ENCODE assay signal across 7 mouse cellular contexts in genomic region chr12:76080876-76081556, GRCm38 (mm10).
DNase-seq lines count a peak whose midpoint lies in the region; TF ChIP-seq lines count a peak whose summit lies in the region.

No protein-coding gene starts in this region.

- no peak for TF ChIP-seq CTCF in left cerebral cortex, adult 2 months (IDR thresholded peaks at IDR 0.05)

- no peaks in the 10 kb centered on the region for H3K9me3 ChIP-seq in forebrain, embryonic 10.5 days
- no peaks in the 10 kb centered on the region for H3K9me3 ChIP-seq in limb, embryonic 10.5 days (replicated peaks)

- peaks cover 9% of the 10 kb centered on the region; the same call in 1 of the 2 replicates for H3K27me3 ChIP-seq in forebrain, embryonic 10.5 days (ENCODE audit: poor library complexity, severe bottlenecking)
- H3K27me3 ChIP-seq in limb, embryonic 10.5 days (ENCODE audit: low read depth, poor library complexity, severe bottlenecking) = no peaks in the 10 kb centered on the region

- peak overlapping the region; percentile 87 for H3K27ac ChIP-seq in left cerebral cortex, adult 2 months
- H3K27ac ChIP-seq in forebrain, embryonic 10.5 days = 0 out of 2 replicates have a peak overlapping the region, but pooled peaks have one; percentile 26
- H3K27ac ChIP-seq in limb, embryonic 10.5 days = peak overlapping the region; percentile 47; the same call in 1 of the 2 replicates

- H3K4me3 ChIP-seq in left cerebral cortex, adult 2 months = peak overlapping the region; percentile 62
- peak overlapping the region; percentile 40 for H3K4me3 ChIP-seq in forebrain, embryonic 10.5 days
- H3K4me3 ChIP-seq in limb, embryonic 10.5 days = peak overlapping the region; percentile 38

- 40% methylated on average over 14 of the region's 14 CpGs for whole genome bisulfite sequencing in forebrain, embryonic 10.5 days
- 29% methylated on average over 14 of the region's 14 CpGs for WGBS in limb, embryonic 10.5 days

- no peak for DNase-seq in left cerebral cortex, adult 2 months (ENCODE audit: extremely low spot score in 1 of 2, low spot score in 2 of 2)
- no peak for DNase-seq in left cerebral cortex, adult 18-20 months (ENCODE audit: low spot score in 2 of 2)
- no peak for DNase-seq in forebrain, embryonic 10.5 days (ENCODE audit: extremely low spot score, low spot score)
- DNase-seq in limb, embryonic 10.5 days (ENCODE audit: low spot score) = no peak
- peak; percentile 36 for DNase-seq in skeletal muscle tissue, adult 2 months (ENCODE audit: low read depth, low spot score)
- no peak for DNase-seq in left cerebral cortex, postnatal 14 days (ENCODE audit: low spot score in 2 of 2)
- DNase-seq in c-Kit-positive CD71-positive TER-119-positive erythroid progenitor cells, embryonic 14.5 days (ENCODE audit: low spot score) = no peak

- H3K4me1 ChIP-seq in forebrain, embryonic 10.5 days = peaks cover 30% of the 10 kb centered on the region
- peaks cover 40% of the 10 kb centered on the region for H3K4me1 ChIP-seq in limb, embryonic 10.5 days

- intact Hi-C loops in left cerebral cortex, adult 2 months (cut with DNase I) = no loop called here
- intact Hi-C loops in left cerebral cortex, postnatal 14 days (cut with DNase I) = no loop called here

- H3K36me3 ChIP-seq in forebrain, embryonic 10.5 days (replicated peaks) = peaks cover 80% of the 10 kb centered on the region
- peaks cover 82% of the 10 kb centered on the region for H3K36me3 ChIP-seq in limb, embryonic 10.5 days

Comparison
In these comparisons a context has a peak if more than half of its experiments do, and no peak if none do; other contexts are left out.
1. H3K27ac ChIP-seq: peak in every context shown above with its lines; median percentile 87 in left cerebral cortex, adult 2 months; 47 in limb, embryonic 10.5 days; 26 in forebrain, embryonic 10.5 days.